Mouse (Mus musculus) gastrocnemius, adult 8-10 months (tissue): ENCODE results near the gene Gimap7. TPM values are rescaled to one million over a fixed set of nuclear protein-coding genes. Genes with fewer than 3 reads are reported as not detected.
"Not testable (repeated sequence)": the region's sequence is repeated elsewhere in the genome, so short reads cannot be mapped to it uniquely, and the experiment has no call there.

Experiments used
- DNase-seq, 2 experiments: peaks; one replicate each; pipeline ENCODE4 v3.0.0; 2022; ENCODE audit warnings: low spot score in 2 of 2
- total RNA-seq, 4 experiments: library from RNA; stranded (reverse); gene quantifications; 2 replicates each; pipeline ENCODE4 v1.2.4; 2022

The Gimap7 gene
- total RNA-seq: not detected

- no peak for DNase-seq
These were observed at the start of gene Gimap7, which contains the start of gene Gm28053 for GRCm38 (mm10) chr6:48718455-48718854. Gene Gimap7 (plus strand): TSS chr6:48718621. Gene Gm28053 (plus strand): TSS chr6:48718607.

DNA sequence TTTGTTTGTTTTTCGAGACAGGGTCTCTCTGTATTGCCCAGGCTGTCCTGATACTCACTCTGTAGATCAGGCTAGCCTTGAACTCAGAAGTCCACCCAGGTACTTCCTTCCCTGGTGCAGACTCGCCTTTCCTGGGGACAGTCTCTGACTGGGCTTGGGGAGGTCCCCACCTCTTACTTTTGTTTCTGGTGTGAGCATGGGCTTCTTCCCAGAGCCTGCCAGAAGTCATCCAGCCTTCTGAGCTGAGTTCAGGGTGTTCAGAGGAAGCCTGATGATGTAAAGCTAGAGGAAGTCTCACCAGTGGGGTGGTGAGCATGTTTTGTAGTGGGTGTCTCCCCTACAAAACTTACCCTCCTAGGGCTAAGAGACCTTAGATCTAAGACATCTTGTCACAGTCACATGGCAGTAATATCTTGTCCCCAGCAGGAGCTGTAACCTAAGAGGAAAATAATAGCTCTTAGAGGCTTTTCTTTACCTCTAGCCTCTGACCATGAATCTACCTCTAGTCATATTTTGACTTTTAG lies 48.9 kb upstream of the Gimap7 start:
- DNase-seq: no peak

- no peak for DNase-seq
These were observed 43.9 kb upstream of the Gimap7 start for GRCm38 (mm10) chr6:48674291-48675058.

- no peak for DNase-seq
These were observed 43.0 kb upstream of the Gimap7 start for GRCm38 (mm10) chr6:48675400-48675930.

- DNase-seq: no peak
These were observed 42.2 kb upstream of the Gimap7 start, which contains the start of gene Gimap9 for GRCm38 (mm10) chr6:48675931-48676859. Gene Gimap9 (plus strand): TSS chr6:48676129.

DNA sequence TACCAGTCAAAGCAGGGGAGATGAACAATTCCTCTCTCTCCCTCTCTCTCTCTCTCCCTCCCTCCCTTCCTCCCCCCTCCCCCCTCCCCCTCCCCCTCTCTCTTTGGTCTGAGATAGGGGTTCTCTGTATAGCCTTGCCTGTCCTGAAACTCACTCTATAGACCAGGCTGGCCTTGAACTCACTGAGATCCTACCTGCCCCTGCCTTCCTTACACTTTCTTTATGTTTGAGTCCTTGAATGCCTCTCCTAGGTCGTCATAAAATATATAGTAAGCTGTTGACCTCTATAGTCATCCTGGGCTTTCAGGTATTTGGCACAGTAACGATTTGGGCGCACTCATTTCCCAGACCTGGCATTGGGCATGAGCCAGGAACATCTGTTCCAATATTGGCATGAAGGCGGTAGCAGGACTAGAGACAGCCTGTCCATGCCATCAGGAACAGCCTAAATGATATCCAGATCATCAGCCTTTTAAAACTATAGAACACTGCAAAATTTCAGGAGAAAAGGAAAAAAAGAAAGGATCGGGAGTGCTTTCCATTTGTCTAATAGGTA lies 41.5 kb upstream of the Gimap7 start:
- no peak for DNase-seq

- DNase-seq: no peak
These were observed 40.7 kb upstream of the Gimap7 start for GRCm38 (mm10) chr6:48677492-48678345.

- DNase-seq: no peak
These were observed 40.0 kb upstream of the Gimap7 start for GRCm38 (mm10) chr6:48678391-48678790.

DNA sequence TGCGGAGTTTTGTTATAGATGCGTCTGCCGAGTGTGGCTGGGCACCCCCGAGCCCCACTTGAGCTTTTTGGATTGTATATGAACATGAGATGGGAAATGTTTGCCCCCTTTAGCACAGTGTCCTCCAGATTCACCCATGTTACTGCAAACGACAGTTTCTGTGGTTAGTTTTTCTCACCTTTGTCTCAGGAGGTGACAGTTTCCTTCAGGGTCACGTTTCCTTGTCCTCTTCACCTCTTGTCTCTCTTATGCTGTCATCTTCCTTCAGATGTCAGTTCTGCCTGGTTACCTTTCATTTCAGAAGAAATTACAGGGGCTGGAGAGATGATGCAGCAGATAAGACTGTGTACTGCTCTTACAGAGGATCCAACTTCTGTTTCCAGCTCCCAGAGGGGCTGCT lies 38.7 kb upstream of the Gimap7 start:
- DNase-seq: no peak

GRCm38 (mm10) chr6:48680421-48680820 lies 38.0 kb upstream of the Gimap7 start:
- DNase-seq: no peak

- no peak for DNase-seq
These were observed 36.8 kb upstream of the Gimap7 start for GRCm38 (mm10) chr6:48681472-48682090.

DNA sequence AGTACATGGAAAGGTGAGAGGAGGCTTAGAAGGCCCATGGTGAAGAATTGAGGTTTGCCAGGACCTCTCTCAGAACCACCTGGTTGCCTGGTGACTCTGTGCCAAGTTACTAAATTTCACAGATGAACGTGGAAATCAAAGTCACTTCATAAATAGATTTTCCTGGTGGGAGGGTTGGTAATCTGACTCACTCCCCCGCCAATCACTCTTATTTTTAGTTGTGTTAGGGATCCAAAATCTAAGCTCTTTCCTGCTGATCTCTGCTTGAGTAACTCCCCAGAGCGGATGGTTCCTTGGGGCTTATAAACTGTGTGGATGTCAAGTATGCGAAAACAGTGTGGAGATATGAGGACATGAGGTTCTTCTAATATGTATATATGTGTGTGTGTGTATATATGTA lies 36.1 kb upstream of the Gimap7 start:
- DNase-seq: no peak

DNA sequence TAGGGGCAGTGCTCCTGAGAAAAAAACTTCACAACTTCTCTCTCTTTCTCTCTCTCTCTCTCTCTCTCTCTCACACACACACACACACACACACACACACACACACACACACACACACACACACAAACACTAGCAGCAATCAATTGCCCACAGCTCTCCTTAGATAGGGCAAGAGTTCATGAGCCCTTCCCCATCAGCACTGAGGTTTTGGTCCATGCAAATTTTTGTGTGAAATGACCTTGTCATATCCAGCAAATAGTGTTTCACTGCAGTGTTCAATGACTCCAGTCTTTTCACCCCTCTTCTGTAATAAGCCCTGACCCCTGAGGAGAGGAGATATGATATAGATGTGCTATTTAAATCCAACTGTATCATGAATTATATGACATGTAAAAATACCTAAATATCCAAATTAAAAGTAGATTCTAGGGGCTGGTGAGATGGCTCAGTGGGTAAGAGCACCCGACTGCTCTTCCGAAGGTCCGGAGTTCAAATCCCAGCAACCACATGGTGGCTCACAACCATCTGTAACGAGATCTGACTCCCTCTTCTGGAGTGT lies 35.1 kb upstream of the Gimap7 start:
- DNase-seq: not testable (repeated sequence)

GRCm38 (mm10) chr6:48684319-48684718 lies 34.1 kb upstream of the Gimap7 start, which contains the start of gene Gimap4:
Gene Gimap4 (plus strand): TSS chr6:48684549.
- no peak for DNase-seq

GRCm38 (mm10) chr6:48684806-48685205 lies 33.6 kb upstream of the Gimap7 start:
- DNase-seq: no peak

DNA sequence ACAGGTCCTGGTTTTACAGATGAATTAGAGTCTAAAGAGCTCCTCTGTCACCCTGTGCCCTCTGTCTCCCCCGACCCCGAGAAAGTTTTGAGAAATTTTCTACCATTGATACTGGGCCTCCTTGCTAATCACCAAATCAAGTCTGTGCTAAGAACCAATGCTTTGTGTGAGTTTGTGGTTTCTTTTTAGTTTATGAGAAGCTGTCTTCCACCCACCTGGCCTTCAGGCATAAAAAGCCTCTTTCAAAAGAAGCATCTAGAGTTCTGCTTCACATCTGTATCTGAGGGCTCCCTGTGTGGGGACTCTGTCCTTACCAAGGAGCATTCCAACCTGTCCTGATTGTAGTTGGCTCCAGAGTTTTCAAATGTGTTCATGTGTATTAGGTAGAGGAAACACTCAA lies 33.2 kb upstream of the Gimap7 start:
- no peak for DNase-seq

DNA sequence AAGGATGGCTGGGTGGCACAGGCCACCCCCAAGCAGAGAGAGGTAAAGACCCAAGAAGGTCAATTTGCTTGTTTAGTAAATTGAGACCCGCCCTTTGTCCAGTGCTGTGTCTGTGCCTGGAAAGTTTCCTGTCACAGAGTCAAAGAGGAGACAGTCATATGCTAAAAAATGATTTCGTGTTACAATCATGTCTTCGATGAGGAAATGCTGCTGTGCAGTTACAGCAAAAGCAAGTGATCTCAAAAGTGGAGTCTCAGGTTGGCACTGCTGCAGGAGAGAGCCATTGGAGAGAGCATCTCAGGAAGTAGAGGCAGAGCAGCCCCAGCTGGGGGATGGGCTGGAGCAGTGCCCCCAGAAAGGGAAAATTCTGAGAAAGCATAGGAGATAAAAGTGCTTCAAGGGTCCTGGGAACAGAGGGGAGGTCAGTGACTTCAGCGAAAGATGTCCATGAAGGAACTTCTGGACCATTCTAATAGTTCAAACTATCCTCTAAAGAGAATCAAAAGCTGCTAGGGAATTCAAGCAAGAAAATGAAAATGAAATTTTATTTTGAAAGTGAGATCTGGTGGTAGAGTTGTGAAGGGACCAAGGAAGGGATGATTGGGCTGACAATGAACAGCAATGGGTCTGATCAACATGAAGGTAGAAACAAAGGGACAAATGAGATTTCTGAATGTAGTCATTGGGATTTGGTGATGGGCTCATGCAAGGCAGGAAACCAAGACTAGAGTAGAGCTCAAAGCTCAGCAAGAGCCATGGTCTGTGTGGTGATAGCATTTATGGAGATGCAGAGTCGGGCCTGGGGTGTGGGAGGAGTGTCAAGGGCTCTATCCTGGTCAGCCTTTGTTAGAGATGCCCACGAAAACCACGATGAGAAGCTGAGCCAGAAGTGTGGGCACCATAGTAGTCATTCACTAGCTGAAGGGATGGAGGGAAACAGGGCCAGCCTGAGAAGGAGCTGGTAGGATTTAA lies 32.4 kb upstream of the Gimap7 start:
- DNase-seq: no peak

- DNase-seq: no peak
These were observed 31.3 kb upstream of the Gimap7 start for GRCm38 (mm10) chr6:48687077-48687476.
